Mouse (Mus musculus): ENCODE measurements around the gene Zbtb16. TPM values are rescaled to one million over a fixed set of nuclear protein-coding genes. Genes with fewer than 3 reads are reported as not detected.

Zbtb16 gene
- total and polyA plus RNA-seq, 3 experiments = 15.7 to 150 (median 149) TPM

- 35% methylated on average over 10 of the region's 10 CpGs for WGBS
- Histone ChIP-seq H3K4me3 (no peak overlapping the region), H3K27me3 (ENCODE audit: control insufficient read depth, insufficient read depth, low read length) (no peaks in the 10 kb centered on the region), H3K27ac (peak overlapping the region; percentile 71), H3K79me2 (replicated peaks; ENCODE audit: control insufficient read depth, insufficient read depth, low read length) (peaks cover 4% of the 10 kb centered on the region; the same call in 1 of the 2 replicates), H3K9ac (ENCODE audit: low read depth, low read length) (no peak overlapping the region; the same call in 1 of the 2 replicates), H3K4me1 (ENCODE audit: control insufficient read depth, insufficient read depth, low read length) (peaks cover 37% of the 10 kb centered on the region), H3K36me3 (ENCODE audit: control insufficient read depth, insufficient read depth, low read length) (peaks cover 29% of the 10 kb centered on the region)
- DNase-seq = no peak
- intact Hi-C loops (cut with DNase I) = loop anchor here (5.0 kb wide), 1 partner anchor 55 kb away; no protein-coding TSS in a partner anchor
- TF ChIP-seq EP300 (IDR thresholded peaks at IDR 0.05; ENCODE audit: insufficient read depth, low read depth, low read length) = no peak
- no peak for TF ChIP-seq CTCF (IDR thresholded peaks at IDR 0.05)
- TF ChIP-seq POLR2A (IDR thresholded peaks at IDR 0.05; ENCODE audit: insufficient read depth, low read depth, low read length) = no peak
Observed at GRCm38 (mm10) chr9:48816678-48817398, 19.2 kb downstream of the Zbtb16 start.

GRCm38 (mm10) chr9:48816157-48816556, 19.9 kb downstream of the Zbtb16 start:
- TF ChIP-seq POLR2A (IDR thresholded peaks at IDR 0.05; ENCODE audit: insufficient read depth, low read depth, low read length) (no peak), CTCF (IDR thresholded peaks at IDR 0.05) (no peak), EP300 (IDR thresholded peaks at IDR 0.05; ENCODE audit: insufficient read depth, low read depth, low read length) (no peak)
- H3K9ac ChIP-seq (ENCODE audit: low read depth, low read length) = no peak overlapping the region
- peaks cover 35% of the 10 kb centered on the region for H3K4me1 ChIP-seq (ENCODE audit: control insufficient read depth, insufficient read depth, low read length)
- peaks cover 28% of the 10 kb centered on the region for H3K36me3 ChIP-seq (ENCODE audit: control insufficient read depth, insufficient read depth, low read length)
- H3K27me3 ChIP-seq (ENCODE audit: control insufficient read depth, insufficient read depth, low read length) = no peaks in the 10 kb centered on the region
- no peak for DNase-seq
- 82% methylated on average over 9 of the region's 9 CpGs for WGBS
- no peak overlapping the region for H3K4me3 ChIP-seq
- peak overlapping the region; percentile 21; the same call in 1 of the 2 replicates for H3K27ac ChIP-seq
- H3K79me2 ChIP-seq (replicated peaks; ENCODE audit: control insufficient read depth, insufficient read depth, low read length) = peaks cover 4% of the 10 kb centered on the region; the same call in 1 of the 2 replicates
- intact Hi-C loops (cut with DNase I) = loop anchor here (5.0 kb wide), 1 partner anchor 54 kb away; no protein-coding TSS in a partner anchor

- no peak for DNase-seq
- TF ChIP-seq EP300 (IDR thresholded peaks at IDR 0.05; ENCODE audit: insufficient read depth, low read depth, low read length) = no peak
- TF ChIP-seq CTCF (IDR thresholded peaks at IDR 0.05) = no peak
- no peak for TF ChIP-seq POLR2A (IDR thresholded peaks at IDR 0.05; ENCODE audit: insufficient read depth, low read depth, low read length)
- 71% methylated on average over 12 of the region's 12 CpGs for WGBS
- Histone ChIP-seq H3K27me3 (ENCODE audit: control insufficient read depth, insufficient read depth, low read length) (no peaks in the 10 kb centered on the region), H3K4me1 (ENCODE audit: control insufficient read depth, insufficient read depth, low read length) (peaks cover 32% of the 10 kb centered on the region), H3K9ac (ENCODE audit: low read depth, low read length) (0 out of 2 replicates have a peak overlapping the region, but pooled peaks have one; percentile 24), H3K36me3 (ENCODE audit: control insufficient read depth, insufficient read depth, low read length) (peaks cover 26% of the 10 kb centered on the region), H3K27ac (peak overlapping the region; percentile 60), H3K79me2 (replicated peaks; ENCODE audit: control insufficient read depth, insufficient read depth, low read length) (peaks cover 4% of the 10 kb centered on the region; the same call in 1 of the 2 replicates), H3K4me3 (no peak overlapping the region; the same call in 1 of the 2 replicates)
- intact Hi-C loops (cut with DNase I) = loop anchor here (5.0 kb wide), 1 partner anchor 53 kb away; no protein-coding TSS in a partner anchor
Observed at GRCm38 (mm10) chr9:48814881-48815495, 21.0 kb downstream of the Zbtb16 start.

DNA sequence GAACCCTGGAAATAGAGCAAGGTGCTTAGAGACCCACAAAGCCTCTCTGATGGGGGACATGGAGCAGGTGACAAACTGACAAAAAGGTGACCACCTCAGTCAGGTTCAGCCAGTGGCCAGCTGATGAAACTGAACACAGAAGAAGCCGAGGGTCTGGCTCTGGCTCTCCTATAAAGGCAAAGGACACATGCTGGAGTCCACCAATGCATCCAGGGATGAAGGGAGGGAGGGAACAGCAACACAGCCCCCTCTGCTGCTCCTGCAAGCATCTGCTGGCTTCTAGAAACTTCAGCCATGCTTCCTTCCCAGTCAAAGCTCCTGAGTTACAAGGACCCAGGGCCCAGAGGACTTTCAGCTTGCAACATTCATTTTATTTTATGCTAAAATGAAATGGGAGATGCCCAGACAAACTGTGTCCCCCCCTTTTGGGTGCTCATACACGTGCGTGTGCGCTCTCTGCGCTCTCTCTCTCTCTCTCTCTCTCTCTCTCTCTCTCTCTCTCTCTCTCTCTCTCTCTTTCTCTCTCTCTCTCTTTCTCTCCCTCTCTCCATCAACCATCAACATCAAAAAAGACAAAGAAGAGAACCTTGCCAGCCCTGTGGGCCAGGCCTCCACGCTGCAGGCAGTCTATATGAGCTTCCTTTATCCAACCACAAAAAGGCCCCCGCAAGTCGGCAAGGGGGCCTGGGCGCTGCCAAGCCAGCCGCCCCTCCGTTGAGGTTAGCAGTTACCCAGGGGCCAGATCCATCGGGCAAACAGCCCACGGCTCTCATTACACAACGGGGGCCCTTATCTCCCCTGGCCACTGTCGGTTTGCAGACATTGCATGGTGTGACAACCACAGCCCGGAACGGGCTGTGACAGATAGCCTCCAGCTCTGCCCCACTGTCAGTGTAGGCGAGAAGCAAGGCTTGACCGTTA, 21.8 kb downstream of the Zbtb16 start:
- 46% methylated on average over 19 of the region's 19 CpGs for WGBS
- H3K27ac ChIP-seq = peak overlapping the region; percentile 60

DNA sequence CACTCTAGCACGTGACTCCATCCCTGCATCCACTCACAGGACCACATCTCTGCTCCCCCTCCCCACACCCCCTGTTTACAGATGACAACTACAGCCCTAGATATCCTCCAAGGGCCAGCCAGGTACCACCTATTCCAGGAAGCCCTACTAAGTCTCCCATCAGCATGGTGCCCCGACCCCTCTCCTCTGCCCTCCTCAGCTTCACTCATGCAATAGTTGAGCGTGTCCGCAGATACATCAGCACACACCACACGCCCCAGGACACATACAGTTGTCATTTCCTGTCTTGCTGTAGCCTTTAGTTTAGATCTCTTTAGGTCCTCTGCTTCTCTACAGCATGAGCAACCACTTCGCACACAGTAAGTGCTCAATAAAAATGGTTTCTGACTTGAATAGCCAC, 23.7 kb downstream of the Zbtb16 start:
- H3K4me1 ChIP-seq (ENCODE audit: control insufficient read depth, insufficient read depth, low read length) = peaks cover 23% of the 10 kb centered on the region
- no peak overlapping the region for H3K27ac ChIP-seq
- H3K9ac ChIP-seq (ENCODE audit: low read depth, low read length) = no peak overlapping the region
- no peak overlapping the region for H3K4me3 ChIP-seq
- 91% methylated on average over 6 of the region's 6 CpGs for WGBS
- no peaks in the 10 kb centered on the region for H3K27me3 ChIP-seq (ENCODE audit: control insufficient read depth, insufficient read depth, low read length)
- no peak for TF ChIP-seq EP300 (IDR thresholded peaks at IDR 0.05; ENCODE audit: insufficient read depth, low read depth, low read length)
- TF ChIP-seq POLR2A (IDR thresholded peaks at IDR 0.05; ENCODE audit: insufficient read depth, low read depth, low read length) = no peak
- TF ChIP-seq CTCF (IDR thresholded peaks at IDR 0.05) = no peak
- H3K36me3 ChIP-seq (ENCODE audit: control insufficient read depth, insufficient read depth, low read length) = peaks cover 20% of the 10 kb centered on the region
- H3K79me2 ChIP-seq (replicated peaks; ENCODE audit: control insufficient read depth, insufficient read depth, low read length) = peaks cover 3% of the 10 kb centered on the region; the same call in 1 of the 2 replicates
- no peak for DNase-seq
- intact Hi-C loops (cut with DNase I) = no loop called here

More for the DNA sequence above, 21.8 kb downstream of the Zbtb16 start:
- Histone ChIP-seq H3K4me1 (ENCODE audit: control insufficient read depth, insufficient read depth, low read length) (peaks cover 32% of the 10 kb centered on the region), H3K27me3 (ENCODE audit: control insufficient read depth, insufficient read depth, low read length) (no peaks in the 10 kb centered on the region), H3K9ac (ENCODE audit: low read depth, low read length) (no peak overlapping the region), H3K79me2 (replicated peaks; ENCODE audit: control insufficient read depth, insufficient read depth, low read length) (peaks cover 3% of the 10 kb centered on the region; the same call in 1 of the 2 replicates), H3K36me3 (ENCODE audit: control insufficient read depth, insufficient read depth, low read length) (peaks cover 26% of the 10 kb centered on the region), H3K4me3 (no peak overlapping the region; the same call in 1 of the 2 replicates)
- TF ChIP-seq POLR2A (IDR thresholded peaks at IDR 0.05; ENCODE audit: insufficient read depth, low read depth, low read length) (no peak), CTCF (IDR thresholded peaks at IDR 0.05) (no peak), EP300 (IDR thresholded peaks at IDR 0.05; ENCODE audit: insufficient read depth, low read depth, low read length) (0 out of 2 replicates have a peak, but pooled peaks have one; percentile 40)
- intact Hi-C loops (cut with DNase I) = no loop called here
- peak in 1 of 2 experiments; percentile 75 for DNase-seq
